Mouse (Mus musculus) liver, embryonic 14 days (tissue): Measurements from ENCODE around the gene Blnk. TPM values are rescaled to one million over a fixed set of nuclear protein-coding genes. Genes with fewer than 3 reads are reported as not detected.

ENCODE experiments used
- polyA plus RNA-seq: library from polyadenylated mRNA; depleted of rRNA; stranded (reverse); fragments of >200 nt; gene quantifications from 2 replicates; pipeline ENCODE4 v1.2.3, GENCODE M21; 2012; rRNA removed

The Blnk gene
- polyA plus RNA-seq = 0.48 and 0.68 TPM in 2 replicates

DNA sequence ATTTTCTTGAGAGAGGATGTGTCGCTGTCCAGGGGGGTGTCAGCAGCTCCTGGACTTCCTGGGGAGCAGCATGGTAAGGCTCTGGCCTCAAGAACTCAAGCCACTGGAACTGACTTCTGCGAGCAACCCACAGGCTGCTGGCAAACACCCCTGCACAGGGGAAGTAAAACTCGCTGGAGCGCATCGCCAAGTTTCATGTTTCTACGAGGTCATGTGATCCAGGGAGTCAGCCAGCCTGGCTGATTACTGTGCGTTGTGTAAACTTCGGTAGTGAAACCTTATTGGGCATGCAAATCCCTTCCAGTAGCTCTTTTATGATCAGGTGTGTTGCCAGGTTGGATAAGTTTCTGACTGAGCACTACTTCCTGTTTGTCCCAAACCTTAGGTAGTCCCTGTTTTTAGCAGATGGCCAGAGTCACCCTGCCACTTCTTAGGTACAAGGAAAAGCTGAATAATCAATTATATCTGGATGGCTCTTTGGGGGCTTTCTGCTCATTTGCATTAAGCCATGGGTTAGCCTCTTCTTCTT lies at the start of gene Blnk:
Gene Blnk (minus strand): TSS at position 479 of the 529 bp plus-strand sequence.

GRCm38 (mm10) chr19:41029219-41029618 lies 34.9 kb upstream of the Blnk start, which contains the start of gene Dntt:
Dntt (plus strand) TSS chr19:41029275.

GRCm38 (mm10) chr19:40894519-40895392 lies 99.6 kb downstream of the Blnk start, which contains the start of gene Zfp518a:
Zfp518a (plus strand) TSS chr19:40894705.

Other genes starting within 250 kb of the Blnk start
- 0.50 and 0.54 TPM in 2 replicates for gene Cc2d2b, start 245.8 kb downstream of the Blnk start, polyA plus RNA-seq
- 2.9 and 4.0 TPM in 2 replicates for gene Ccnj, start 163.3 kb downstream of the Blnk start, polyA plus RNA-seq
- gene Zfp518a, start 99.8 kb downstream of the Blnk start, polyA plus RNA-seq = 2.7 and 3.4 TPM in 2 replicates
- 0.02 TPM in 1 of 2 replicates, not detected in the other for gene Dntt, start 34.7 kb upstream of the Blnk start, polyA plus RNA-seq
- gene Opalin, start 82.6 kb upstream of the Blnk start, polyA plus RNA-seq = not detected in 2 replicates
- 0.01 TPM in 1 of 2 replicates, not detected in the other for gene Tll2, start 212.3 kb upstream of the Blnk start, polyA plus RNA-seq